Mouse (Mus musculus): ENCODE data around the gene Zfp263. TPM values are rescaled to one million over a fixed set of nuclear protein-coding genes. Genes with fewer than 3 reads are reported as not detected.
A peak's percentile ranks its signal among the peaks of the same experiment; 100 is the strongest.

Zfp263 gene
- polyA plus RNA-seq, 1 experiment from 2014 or later, result 30.1 TPM

DNA sequence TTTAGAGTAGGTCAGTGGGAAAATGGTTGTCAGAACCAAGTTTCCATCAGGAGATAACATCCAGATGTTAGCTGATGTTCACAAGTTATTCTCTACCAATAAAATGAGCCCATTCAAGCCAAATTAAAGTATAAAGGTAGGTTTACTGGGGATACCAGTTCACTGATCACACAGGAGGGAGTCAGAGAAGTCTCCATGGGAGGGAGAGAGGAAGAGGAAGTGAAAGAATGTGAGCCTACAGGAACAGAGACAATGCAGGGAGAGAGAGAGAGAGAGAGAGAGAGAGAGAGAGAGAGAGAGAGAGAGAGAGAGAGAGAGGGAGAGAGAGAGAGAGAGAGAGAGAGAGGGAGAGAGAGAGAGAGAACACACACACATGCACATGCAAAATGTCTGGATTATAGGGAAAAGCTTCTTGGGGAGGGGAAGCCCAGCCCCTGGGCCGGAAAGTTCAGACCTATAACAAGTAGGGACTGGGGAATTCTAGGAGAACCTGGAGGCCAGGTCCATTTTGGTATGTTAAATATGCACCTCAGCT, 10.6 kb upstream of the Zfp263 start:
- H3K4me2 ChIP-seq (ENCODE audit: low read depth, low read length), result no peak overlapping the region
- H3K36me3 ChIP-seq (ENCODE audit: control insufficient read depth, insufficient read depth, low read length), result no peaks in the 10 kb centered on the region
- H3K27me3 ChIP-seq (ENCODE audit: control insufficient read depth, insufficient read depth, low read length), result no peaks in the 10 kb centered on the region
- no peaks in the 10 kb centered on the region for H3K9me3 ChIP-seq (ENCODE audit: control insufficient read depth, low read length)
- no peak overlapping the region for H3K4me3 ChIP-seq (ENCODE audit: low read depth, low read length)
- WGBS, result 59% methylated on average over 1 of the region's 1 CpGs
- no peak for ATAC-seq (ENCODE audit: low read depth)
- no peaks in the 10 kb centered on the region for H3K4me1 ChIP-seq (ENCODE audit: control insufficient read depth, insufficient read depth, low read length)
- no peak overlapping the region for H3K27ac ChIP-seq (ENCODE audit: low read depth, low read length)
- H3K9ac ChIP-seq (replicated peaks; ENCODE audit: low read depth, low read length), result no peak overlapping the region

GRCm38 (mm10) chr16:3742466-3742865, 1.4 kb upstream of the Zfp263 start:
- peaks cover 17% of the 10 kb centered on the region for H3K4me1 ChIP-seq (ENCODE audit: control insufficient read depth, insufficient read depth, low read length)
- peak overlapping the region; percentile 90; the same call in 1 of the 2 replicates for H3K27ac ChIP-seq (ENCODE audit: low read depth, low read length)
- no peak overlapping the region for H3K4me3 ChIP-seq (ENCODE audit: low read depth, low read length)
- no peaks in the 10 kb centered on the region for H3K27me3 ChIP-seq (ENCODE audit: control insufficient read depth, insufficient read depth, low read length)
- over 99% methylated on average over 6 of the region's 6 CpGs for WGBS
- H3K36me3 ChIP-seq (ENCODE audit: control insufficient read depth, insufficient read depth, low read length), result no peaks in the 10 kb centered on the region
- no peak overlapping the region for H3K4me2 ChIP-seq (ENCODE audit: low read depth, low read length)
- no peaks in the 10 kb centered on the region for H3K9me3 ChIP-seq (ENCODE audit: control insufficient read depth, low read length)
- H3K9ac ChIP-seq (replicated peaks; ENCODE audit: low read depth, low read length), result no peak overlapping the region
- ATAC-seq (ENCODE audit: low read depth), result no peak

- Histone ChIP-seq H3K4me3 (ENCODE audit: low read depth, low read length) (peak overlapping the region; percentile 69), H3K9ac (replicated peaks; ENCODE audit: low read depth, low read length) (peak overlapping the region; percentile 65), H3K4me1 (ENCODE audit: control insufficient read depth, insufficient read depth, low read length) (peaks cover 17% of the 10 kb centered on the region), H3K9me3 (ENCODE audit: control insufficient read depth, low read length) (peaks cover 11% of the 10 kb centered on the region; the same call in 1 of the 2 replicates), H3K27me3 (ENCODE audit: control insufficient read depth, insufficient read depth, low read length) (no peaks in the 10 kb centered on the region), H3K36me3 (ENCODE audit: control insufficient read depth, insufficient read depth, low read length) (peaks cover 15% of the 10 kb centered on the region), H3K27ac (ENCODE audit: low read depth, low read length) (peak overlapping the region; percentile 90), H3K4me2 (ENCODE audit: low read depth, low read length) (peak overlapping the region; percentile 92)
- peak; percentile 64 for ATAC-seq (ENCODE audit: low read depth)
- WGBS, result under 1% methylated on average over 32 of the region's 32 CpGs
Observed at GRCm38 (mm10) chr16:3744186-3744700, 350 bp downstream of the Zfp263 start.

DNA sequence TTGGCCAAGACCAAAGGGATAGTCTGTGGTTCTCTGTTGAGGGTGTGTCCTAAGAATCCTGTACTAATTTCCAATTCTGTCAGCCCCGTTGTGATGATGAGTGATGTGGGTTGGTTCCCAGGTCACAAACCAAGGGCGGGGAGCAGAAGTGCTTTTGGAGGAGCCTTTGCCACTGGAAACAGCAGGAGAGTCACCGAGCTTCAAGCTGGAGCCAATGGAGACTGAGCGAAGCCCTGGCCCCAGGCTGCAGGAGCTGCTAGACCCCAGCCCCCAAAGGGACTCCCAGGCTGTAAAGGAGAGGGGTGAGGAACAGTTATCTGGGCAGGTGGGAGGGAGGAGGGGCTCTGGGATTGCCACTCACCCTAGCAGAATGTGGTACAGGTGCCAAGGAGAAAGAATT, 1.8 kb downstream of the Zfp263 start:
- WGBS, result 92% methylated on average over 4 of the region's 4 CpGs
- H3K27ac ChIP-seq (ENCODE audit: low read depth, low read length), result no peak overlapping the region

GRCm38 (mm10) chr16:3748976-3749375, 5.1 kb downstream of the Zfp263 start:
- WGBS, result 100% methylated on average over 3 of the region's 3 CpGs

More for the DNA sequence above, 1.8 kb downstream of the Zfp263 start:
- peaks cover 28% of the 10 kb centered on the region for H3K36me3 ChIP-seq (ENCODE audit: control insufficient read depth, insufficient read depth, low read length)
- H3K4me3 ChIP-seq (ENCODE audit: low read depth, low read length), result peak overlapping the region; percentile 69; the same call in 1 of the 2 replicates
- H3K9ac ChIP-seq (replicated peaks; ENCODE audit: low read depth, low read length), result no peak overlapping the region
- H3K4me1 ChIP-seq (ENCODE audit: control insufficient read depth, insufficient read depth, low read length), result peaks cover 17% of the 10 kb centered on the region
- no peaks in the 10 kb centered on the region for H3K27me3 ChIP-seq (ENCODE audit: control insufficient read depth, insufficient read depth, low read length)
- H3K4me2 ChIP-seq (ENCODE audit: low read depth, low read length), result peak overlapping the region; percentile 92
- H3K9me3 ChIP-seq (ENCODE audit: control insufficient read depth, low read length), result peaks cover 17% of the 10 kb centered on the region; the same call in 1 of the 2 replicates
- no peak for ATAC-seq (ENCODE audit: low read depth)

DNA sequence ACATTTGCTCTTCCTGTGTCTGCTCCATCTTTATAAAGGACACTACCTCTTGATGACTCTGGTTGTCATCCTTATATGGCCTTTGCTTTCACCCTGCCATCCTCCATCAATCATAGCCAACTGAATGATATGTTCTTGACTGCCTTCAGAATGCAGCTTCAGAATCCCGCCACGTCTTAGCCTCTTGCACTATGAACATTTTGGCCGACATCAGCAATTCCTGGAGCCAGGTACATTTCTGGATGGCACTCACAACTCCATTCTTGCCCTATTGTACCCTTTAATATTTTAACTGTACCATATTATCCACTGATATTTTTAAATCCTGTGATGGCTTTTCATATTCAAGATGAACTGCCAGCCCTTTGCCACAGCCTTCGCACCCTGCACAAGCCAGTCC, 27.7 kb downstream of the Zfp263 start:
- Histone ChIP-seq H3K27me3 (ENCODE audit: control insufficient read depth, insufficient read depth, low read length) (no peaks in the 10 kb centered on the region), H3K9ac (replicated peaks; ENCODE audit: low read depth, low read length) (no peak overlapping the region), H3K9me3 (ENCODE audit: control insufficient read depth, low read length) (no peaks in the 10 kb centered on the region), H3K4me1 (ENCODE audit: control insufficient read depth, insufficient read depth, low read length) (no peaks in the 10 kb centered on the region), H3K36me3 (ENCODE audit: control insufficient read depth, insufficient read depth, low read length) (no peaks in the 10 kb centered on the region), H3K4me2 (ENCODE audit: low read depth, low read length) (no peak overlapping the region), H3K27ac (ENCODE audit: low read depth, low read length) (no peak overlapping the region), H3K4me3 (ENCODE audit: low read depth, low read length) (no peak overlapping the region)
- no peak for ATAC-seq (ENCODE audit: low read depth)
- 97% methylated on average over 4 of the region's 4 CpGs for WGBS

More at GRCm38 (mm10) chr16:3748976-3749375, 5.1 kb downstream of the Zfp263 start:
- H3K4me2 ChIP-seq (ENCODE audit: low read depth, low read length), result no peak overlapping the region
- peaks cover 35% of the 10 kb centered on the region for H3K36me3 ChIP-seq (ENCODE audit: control insufficient read depth, insufficient read depth, low read length)
- H3K4me3 ChIP-seq (ENCODE audit: low read depth, low read length), result no peak overlapping the region
- no peak overlapping the region for H3K9ac ChIP-seq (replicated peaks; ENCODE audit: low read depth, low read length)
- no peaks in the 10 kb centered on the region for H3K27me3 ChIP-seq (ENCODE audit: control insufficient read depth, insufficient read depth, low read length)
- peaks cover 17% of the 10 kb centered on the region; the same call in 1 of the 2 replicates for H3K9me3 ChIP-seq (ENCODE audit: control insufficient read depth, low read length)
- peaks cover 14% of the 10 kb centered on the region for H3K4me1 ChIP-seq (ENCODE audit: control insufficient read depth, insufficient read depth, low read length)
- H3K27ac ChIP-seq (ENCODE audit: low read depth, low read length), result no peak overlapping the region
- ATAC-seq (ENCODE audit: low read depth), result no peak

DNA sequence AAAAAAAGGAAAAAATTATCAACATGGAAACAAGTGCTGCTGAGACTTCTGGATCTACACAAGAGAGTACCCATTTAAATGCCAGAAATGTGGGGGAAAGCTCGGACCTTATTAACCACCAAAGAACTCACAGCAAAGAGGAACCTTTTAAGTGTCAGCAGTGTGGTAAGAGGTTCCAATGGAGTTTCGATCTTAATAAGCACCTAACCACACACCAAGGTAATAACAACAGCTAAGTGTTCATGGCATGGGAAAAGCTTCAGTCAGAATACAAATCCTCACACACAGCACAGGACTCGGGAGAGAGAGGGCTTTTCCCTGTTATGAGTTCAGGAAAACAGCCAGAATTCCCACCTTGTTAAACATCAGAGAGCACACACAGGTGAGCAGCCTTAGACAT, 32.5 kb downstream of the Zfp263 start:
- Histone ChIP-seq H3K9me3 (ENCODE audit: control insufficient read depth, low read length) (no peaks in the 10 kb centered on the region), H3K36me3 (ENCODE audit: control insufficient read depth, insufficient read depth, low read length) (no peaks in the 10 kb centered on the region), H3K4me3 (ENCODE audit: low read depth, low read length) (no peak overlapping the region), H3K9ac (replicated peaks; ENCODE audit: low read depth, low read length) (no peak overlapping the region), H3K27me3 (ENCODE audit: control insufficient read depth, insufficient read depth, low read length) (no peaks in the 10 kb centered on the region), H3K4me1 (ENCODE audit: control insufficient read depth, insufficient read depth, low read length) (no peaks in the 10 kb centered on the region), H3K4me2 (ENCODE audit: low read depth, low read length) (no peak overlapping the region), H3K27ac (ENCODE audit: low read depth, low read length) (no peak overlapping the region)
- ATAC-seq (ENCODE audit: low read depth), result no peak
- WGBS, result 90% methylated on average over 3 of the region's 3 CpGs

- Histone ChIP-seq H3K4me1 (ENCODE audit: control insufficient read depth, insufficient read depth, low read length) (no peaks in the 10 kb centered on the region), H3K27ac (ENCODE audit: low read depth, low read length) (no peak overlapping the region), H3K4me3 (ENCODE audit: low read depth, low read length) (no peak overlapping the region), H3K4me2 (ENCODE audit: low read depth, low read length) (no peak overlapping the region), H3K27me3 (ENCODE audit: control insufficient read depth, insufficient read depth, low read length) (no peaks in the 10 kb centered on the region), H3K9ac (replicated peaks; ENCODE audit: low read depth, low read length) (no peak overlapping the region), H3K36me3 (ENCODE audit: control insufficient read depth, insufficient read depth, low read length) (no peaks in the 10 kb centered on the region), H3K9me3 (ENCODE audit: control insufficient read depth, low read length) (no peaks in the 10 kb centered on the region)
- WGBS, result 73% methylated on average over 3 of the region's 3 CpGs
- ATAC-seq (ENCODE audit: low read depth), result no peak
Observed at GRCm38 (mm10) chr16:3777986-3778385, 34.1 kb downstream of the Zfp263 start.

GRCm38 (mm10) chr16:3781237-3781636, 37.3 kb downstream of the Zfp263 start:
- ATAC-seq (ENCODE audit: low read depth), result no peak
- Histone ChIP-seq H3K4me1 (ENCODE audit: control insufficient read depth, insufficient read depth, low read length) (no peaks in the 10 kb centered on the region), H3K36me3 (ENCODE audit: control insufficient read depth, insufficient read depth, low read length) (no peaks in the 10 kb centered on the region), H3K9me3 (ENCODE audit: control insufficient read depth, low read length) (no peaks in the 10 kb centered on the region), H3K9ac (replicated peaks; ENCODE audit: low read depth, low read length) (no peak overlapping the region), H3K4me2 (ENCODE audit: low read depth, low read length) (no peak overlapping the region), H3K27ac (ENCODE audit: low read depth, low read length) (no peak overlapping the region), H3K4me3 (ENCODE audit: low read depth, low read length) (no peak overlapping the region), H3K27me3 (ENCODE audit: control insufficient read depth, insufficient read depth, low read length) (no peaks in the 10 kb centered on the region)
